Mouse (Mus musculus) frontal cortex, postnatal 14 days (tissue): ENCODE results near the gene Snx20.

Experiments used
- DNase-seq, 2 experiments: peaks; one replicate each; pipeline ENCODE4 v3.0.0; 2022; ENCODE audit warnings: low spot score in 2 of 2

The Snx20 gene

DNA sequence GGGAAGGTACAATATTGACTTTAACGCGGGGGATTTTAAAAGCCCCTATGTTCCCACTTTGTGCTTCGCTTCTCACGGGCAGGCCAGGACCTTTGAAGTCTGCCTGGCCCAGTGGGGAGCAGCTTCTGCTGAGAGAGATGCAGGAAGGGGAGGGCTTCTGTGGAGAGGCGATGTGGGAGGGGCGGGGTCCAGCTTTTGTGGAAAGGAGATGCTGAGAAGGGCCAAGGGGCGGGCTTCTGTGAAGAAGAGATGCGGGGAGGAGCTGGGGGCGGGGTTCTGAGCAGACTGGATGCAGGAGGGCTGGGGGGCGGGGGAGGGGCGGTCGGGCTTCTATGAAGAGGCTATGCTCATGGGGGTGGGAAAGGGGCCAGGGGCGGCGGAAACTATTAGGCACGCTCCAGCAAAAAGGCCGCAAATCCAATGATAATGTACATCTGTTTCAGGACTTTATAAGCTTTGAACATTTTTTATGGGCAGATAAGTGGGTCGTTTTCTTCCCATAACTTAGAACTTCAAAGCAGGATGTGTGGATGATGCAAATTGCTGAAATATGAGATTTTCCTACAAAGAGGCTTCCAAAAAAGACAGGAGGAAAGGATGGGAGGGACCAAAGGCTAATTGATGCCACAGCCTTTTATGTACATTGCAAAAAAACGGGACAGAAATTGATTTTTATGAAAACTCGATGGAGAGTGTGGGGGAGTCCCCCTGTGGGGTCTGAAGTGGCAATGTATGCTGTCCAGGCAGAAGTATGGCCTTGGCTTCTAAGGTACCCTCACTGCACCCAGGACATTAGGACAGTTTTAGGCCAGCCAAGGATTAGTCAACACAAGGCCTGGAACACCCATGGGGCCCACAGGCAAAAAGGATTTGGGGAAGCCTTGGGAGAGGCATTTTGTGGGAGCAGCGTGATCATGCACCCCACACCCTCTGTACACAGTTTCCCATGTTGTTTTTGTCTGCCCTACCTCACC is 31.6 kb downstream of the Snx20 start:
- DNase-seq, result peak in 1 of 2 experiments; percentile 33

DNA sequence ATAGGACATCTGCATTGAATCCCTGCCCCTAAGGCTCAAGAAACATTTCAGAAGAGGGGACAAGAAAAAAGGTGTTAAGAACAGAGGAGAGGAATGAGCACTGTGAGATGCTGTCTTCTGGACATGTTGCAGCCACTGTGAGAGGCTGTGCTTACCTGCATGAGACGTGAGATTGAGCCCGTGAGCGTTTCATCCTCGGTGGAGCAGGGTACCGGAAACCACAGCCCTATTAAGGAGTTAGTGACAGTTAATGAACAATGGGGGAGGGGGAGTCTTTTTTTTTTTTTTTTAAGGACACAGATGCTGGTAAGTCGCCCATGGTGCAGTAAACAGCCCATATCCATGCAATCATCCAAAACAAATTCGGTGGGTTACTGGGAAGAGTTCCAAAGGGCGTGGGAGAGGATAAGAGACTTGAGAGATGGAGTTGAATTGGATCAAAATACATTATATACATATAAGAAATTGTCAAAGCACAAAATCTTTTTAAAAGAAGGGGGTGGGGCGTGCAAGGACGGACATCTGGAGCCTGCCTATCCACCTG is 32.4 kb downstream of the Snx20 start:
- DNase-seq, result no peak

DNA sequence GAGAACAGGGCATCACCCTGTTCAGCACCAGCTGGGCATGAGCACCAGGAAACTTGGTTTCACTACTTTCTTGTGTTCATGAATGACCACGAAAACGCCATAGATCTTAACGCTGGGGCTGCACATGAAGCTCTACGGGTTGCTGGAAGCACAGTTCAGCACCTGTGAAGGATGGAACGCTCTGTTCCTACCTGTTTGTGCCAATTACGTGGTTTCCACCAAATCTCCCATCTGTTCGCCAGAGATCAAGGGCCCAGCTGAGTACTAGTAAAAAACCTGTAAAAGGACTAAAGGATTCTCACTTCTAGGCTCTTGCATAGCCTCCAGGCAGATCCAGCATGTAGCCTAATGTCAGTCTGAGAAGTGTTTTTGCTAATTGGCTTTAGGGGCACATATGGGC is 36.4 kb downstream of the Snx20 start:
- no peak for DNase-seq

DNA sequence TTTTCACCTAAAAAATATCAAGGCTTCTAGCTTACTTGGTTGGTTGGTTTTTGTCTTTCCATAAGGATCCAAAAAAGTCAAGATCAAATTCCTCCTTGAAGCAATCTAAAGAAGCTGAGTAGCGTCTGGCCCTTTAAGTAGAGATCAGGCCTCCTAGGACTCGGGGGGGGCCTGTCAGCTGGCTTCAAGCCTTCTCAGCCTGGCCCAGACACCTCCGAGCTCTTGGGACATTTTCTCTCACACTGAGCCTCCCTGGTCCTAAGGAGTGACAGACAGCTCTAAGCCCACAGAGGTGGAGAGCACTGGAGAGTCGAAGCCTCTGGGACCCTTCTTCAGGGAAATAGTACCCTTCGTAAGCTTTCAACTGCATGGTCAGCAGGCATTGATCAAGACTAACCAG is 37.4 kb downstream of the Snx20 start:
- no peak for DNase-seq

DNA sequence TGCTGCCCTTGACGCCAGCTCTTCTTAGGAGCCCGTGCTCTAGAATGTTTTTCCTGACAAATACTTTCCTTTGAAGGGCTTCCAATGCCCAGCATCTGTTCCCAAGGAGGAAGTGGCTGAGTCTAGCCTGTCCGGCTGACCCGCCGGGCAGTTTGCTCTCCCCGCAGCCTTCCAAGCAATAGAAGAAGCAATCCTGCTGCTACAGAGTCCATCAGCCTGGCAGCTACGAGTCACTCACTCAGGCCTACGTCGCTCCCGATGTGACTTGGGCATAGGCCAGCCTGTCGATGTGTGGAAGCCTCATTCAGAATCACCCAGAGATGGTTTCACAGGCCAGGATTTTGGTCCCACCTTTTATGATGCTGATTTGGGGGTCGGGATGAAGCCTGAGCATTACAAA is 39.9 kb downstream of the Snx20 start:
- DNase-seq, result no peak

DNA sequence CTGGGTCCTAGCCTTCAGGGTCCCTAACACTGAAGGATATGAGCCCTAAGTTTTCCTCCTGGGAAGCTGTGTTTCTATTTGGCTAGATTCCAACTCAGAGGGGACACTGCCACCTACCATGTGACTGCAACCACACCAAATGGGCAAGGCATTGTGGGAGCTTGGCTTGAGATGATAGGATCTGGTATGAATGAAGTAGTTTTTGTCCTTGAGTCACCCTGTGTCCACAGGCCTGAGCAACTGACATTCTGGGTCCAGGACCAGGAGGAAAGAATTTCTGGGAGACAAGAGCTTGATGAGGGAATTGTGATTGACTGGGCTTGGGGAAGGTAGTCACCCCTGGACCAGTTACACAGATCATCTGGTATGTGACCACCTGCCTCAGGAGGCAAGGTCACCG is 42.0 kb downstream of the Snx20 start:
- no peak for DNase-seq

DNA sequence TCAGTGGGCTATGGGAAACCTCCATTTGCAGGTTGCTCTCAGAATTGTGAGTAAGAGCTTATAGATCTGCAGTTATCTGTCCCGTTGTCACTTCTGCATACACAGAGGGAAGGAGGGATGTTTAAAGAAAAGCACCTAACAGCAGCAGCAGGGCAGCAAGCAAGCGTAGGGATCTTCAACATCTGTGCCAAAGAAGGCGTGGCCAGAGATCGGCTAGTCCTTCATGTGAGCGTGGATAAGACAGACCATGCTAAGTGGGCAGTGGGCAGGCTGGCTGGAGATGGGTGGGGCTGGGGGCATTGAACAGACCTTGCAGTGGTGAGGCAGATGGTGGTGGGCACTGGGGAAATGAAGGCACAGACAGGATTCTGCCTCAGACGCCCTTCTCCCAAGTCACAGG is 45.7 kb downstream of the Snx20 start:
- DNase-seq, result no peak

DNA sequence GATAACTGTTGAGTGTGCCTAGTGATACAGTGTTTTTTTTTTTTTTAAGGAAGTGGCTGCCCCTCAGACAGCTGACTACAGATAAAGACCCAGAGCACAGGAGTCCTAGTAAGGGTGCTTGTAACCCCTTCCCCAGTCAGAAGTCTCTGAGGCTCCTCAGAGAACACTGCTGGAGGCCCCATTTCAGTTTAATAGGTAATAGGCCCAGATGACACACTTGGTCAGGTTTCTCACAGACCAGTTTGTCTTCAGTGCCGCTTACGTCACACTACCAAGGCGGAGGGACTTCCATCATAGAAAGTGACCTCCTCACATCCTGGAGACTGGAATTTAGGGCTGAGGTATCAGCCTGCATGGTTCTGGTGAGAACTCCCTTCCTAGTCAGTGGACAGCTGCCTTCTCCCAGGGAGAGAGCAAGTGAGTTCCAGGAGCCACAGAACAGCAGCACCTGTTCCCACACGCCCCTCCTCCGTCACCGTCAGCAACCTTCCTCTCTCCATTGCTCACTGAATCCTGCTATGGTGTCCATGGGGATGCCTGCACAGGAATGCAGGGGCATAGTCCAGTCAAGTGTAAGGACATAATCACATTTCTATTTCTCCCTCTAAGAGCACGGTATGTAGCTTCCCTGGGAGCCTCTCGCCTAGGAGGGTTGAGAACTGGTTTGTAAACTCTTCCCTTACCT is 47.6 kb downstream of the Snx20 start:
- no peak for DNase-seq

DNA sequence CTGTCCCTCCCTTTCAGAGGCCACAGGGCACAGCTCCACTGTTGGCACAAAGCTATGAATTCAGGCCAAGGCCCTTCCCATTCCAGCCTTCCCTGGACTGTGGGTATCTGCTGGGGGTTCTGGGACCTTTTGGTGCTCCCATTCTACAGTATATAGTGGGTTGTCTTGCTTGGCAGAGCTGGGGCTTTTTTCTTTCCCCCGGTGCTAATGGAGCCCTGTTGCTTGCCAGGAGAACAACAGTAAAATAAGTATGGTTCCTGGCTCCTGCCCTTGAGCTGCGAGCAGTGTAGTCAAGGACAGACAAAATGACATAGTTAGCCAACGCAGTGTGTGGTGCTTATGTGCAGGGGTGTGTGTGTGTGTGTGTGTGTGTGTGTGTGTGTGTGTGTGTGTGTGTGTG is 52.1 kb downstream of the Snx20 start:
- DNase-seq, result no peak

DNA sequence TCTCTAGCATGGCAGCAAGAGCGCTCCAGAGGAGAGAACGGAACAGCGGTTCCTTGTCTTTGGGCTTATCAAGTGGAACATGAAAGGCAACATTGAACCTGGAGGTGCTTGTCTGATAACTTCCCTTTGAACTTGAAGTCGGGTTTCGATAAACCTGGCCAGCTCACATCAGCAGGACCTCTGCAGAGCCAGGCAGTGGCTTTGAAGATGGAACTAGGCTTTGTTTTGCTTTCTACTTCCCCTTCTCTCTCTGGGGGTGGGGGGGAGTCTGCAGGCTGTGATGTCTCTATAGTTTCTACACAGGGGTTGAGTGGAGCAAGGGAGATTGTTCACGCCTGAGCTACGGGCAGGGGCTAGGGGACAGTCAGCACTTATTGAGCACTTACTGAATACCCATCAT is 55.1 kb downstream of the Snx20 start:
- no peak for DNase-seq

DNA sequence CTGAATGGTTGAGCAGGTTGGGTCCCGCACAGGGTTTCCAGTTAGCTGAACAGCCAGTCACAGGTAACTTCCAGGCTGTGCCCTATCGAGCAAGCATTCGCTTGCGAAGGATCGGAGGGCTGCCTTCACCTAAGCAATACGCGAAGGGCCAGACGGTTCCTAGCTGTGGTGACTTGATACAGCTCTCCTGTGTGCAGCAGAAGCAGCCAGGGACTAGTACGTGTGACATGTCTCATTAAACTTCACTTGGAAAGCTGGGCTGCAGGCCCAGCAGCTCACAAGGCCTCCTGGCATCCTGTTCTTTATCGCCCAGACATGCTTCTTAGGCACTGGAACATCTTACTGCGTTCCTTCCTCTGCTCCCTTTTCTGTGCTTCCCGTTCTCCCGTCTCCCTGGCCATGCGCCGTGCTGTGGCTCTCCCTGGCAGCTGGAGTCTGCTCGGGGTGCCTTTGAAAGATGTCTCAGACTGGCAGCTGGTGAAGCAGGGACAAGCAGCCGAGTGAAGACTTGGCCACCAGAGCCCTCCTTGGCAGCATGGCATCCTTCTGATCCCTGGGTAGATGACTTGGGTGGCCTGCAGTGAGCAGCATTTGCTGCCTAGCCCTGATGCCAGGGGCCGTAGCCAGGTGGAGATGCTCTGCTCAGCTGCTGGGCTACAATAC is 56.1 kb downstream of the Snx20 start:
- no peak for DNase-seq

DNA sequence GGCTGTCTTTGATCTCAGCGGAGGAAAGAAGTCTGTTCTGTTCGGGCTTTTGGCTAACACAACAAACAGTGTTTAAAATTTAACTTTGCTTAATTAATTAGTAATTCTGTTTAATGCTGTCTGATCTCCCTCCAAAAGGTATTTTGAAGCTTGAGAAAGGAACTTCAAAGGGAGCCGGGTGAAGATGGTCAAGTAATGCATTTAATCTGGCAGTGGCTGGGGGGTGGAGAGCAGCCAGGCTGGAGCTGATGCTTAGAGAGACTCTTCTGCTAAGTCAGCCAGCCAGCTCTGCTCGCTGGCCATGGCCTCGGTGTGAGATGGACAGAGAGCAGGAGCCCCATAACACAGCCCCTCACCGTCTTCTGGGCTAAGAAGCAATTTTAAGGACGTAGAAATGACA is 56.7 kb downstream of the Snx20 start:
- DNase-seq, result no peak

DNA sequence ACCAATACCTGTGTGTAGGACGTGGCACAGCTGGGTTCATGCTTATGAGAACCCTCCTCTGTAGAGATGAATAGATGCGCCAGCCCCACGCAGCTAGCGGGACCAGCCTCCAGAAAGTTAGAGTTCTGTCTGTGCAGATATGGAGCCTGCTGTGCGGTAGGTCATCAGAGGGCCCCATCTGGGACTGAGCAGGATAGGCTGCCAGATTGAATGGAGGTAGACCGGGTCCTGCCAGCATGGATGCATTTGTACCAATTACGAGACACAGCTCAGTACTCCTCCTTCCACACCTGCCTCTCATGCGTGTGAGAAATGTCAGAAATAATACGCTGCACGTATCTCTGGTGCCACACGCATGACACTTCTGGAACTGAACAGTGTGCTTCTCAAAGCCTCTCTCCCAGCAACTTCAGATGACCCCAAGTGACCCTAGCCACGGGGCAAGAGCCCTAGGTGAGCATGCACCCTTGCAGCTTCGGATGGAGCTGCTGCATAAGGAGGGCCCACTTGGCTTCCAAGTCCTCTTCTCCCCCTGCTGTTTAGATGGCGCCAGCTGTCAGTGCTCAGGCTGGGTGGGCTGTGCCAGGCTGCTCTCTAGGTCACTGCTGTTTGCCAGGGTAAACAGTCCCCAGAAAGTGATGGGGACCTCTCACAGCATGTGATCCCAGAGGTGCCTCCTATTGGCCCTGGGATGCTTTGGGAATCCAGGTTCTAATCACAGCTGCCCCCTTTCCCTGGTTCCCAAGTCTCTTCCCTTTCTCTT is 57.3 kb downstream of the Snx20 start:
- no peak for DNase-seq

DNA sequence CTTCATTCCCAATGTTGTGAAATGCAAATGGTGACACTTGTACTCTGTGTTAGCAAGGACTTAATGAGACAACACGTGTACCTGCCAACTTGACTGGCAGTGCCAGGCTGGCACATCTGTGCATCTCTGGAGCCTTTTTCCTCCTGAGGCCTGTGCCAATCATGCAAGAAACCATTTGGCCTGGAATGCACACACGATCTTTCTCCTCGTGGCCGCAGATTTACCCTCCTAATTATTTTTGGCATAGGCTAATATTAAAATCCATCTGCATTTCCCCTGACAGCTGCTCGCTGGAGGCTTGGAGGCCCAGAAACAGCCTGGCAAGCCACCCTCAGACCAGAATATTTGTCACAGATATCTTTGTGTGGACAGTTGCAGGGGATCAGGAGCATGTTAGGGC is 58.3 kb downstream of the Snx20 start:
- DNase-seq, result no peak
